Mouse (Mus musculus) cerebellum, postnatal 10 days (tissue): ENCODE measurements at regions not wholly inside any gene's neighbourhood (a gene's known extent, or its start where the extent isn't known, plus 50 kb on each side); places are given as distances from the start of the nearest gene placed in this dataset.
"Not testable (repeated sequence)": the region's sequence is repeated elsewhere in the genome, so short reads cannot be mapped to it uniquely, and the experiment has no call there.

Experiments
- DNase-seq, 2 experiments: peaks; one replicate each; pipeline ENCODE4 v3.0.0; 2021; ENCODE audit warnings: mixed read lengths in 2 of 2

- DNase-seq, result no peak
Observed at GRCm38 (mm10) chr2:15273446-15273845, 218.6 kb upstream of the Nsun6 start.

GRCm38 (mm10) chr2:15260486-15261165, 205.8 kb upstream of the Nsun6 start:
- DNase-seq, result peak; percentile 24 to 56

- not testable (repeated sequence) for DNase-seq
Observed at GRCm38 (mm10) chr2:15242276-15242675, 187.4 kb upstream of the Nsun6 start.

GRCm38 (mm10) chr2:15221910-15222309, 167.0 kb upstream of the Nsun6 start:
- peak; percentile 2 for DNase-seq

- DNase-seq, result no peak
Observed at GRCm38 (mm10) chr2:15188091-15188490, 133.2 kb upstream of the Nsun6 start.

- no peak for DNase-seq
Observed at GRCm38 (mm10) chr2:15181000-15181399, 126.1 kb upstream of the Nsun6 start.

- no peak for DNase-seq
Observed at GRCm38 (mm10) chr2:15166435-15167024, 111.7 kb upstream of the Nsun6 start.

- no peak for DNase-seq
Observed at GRCm38 (mm10) chr2:15165830-15166229, 111.0 kb upstream of the Nsun6 start.

- no peak for DNase-seq
Observed at GRCm38 (mm10) chr2:15163732-15164418, 109.0 kb upstream of the Nsun6 start.

GRCm38 (mm10) chr2:15161831-15162230, 107.0 kb upstream of the Nsun6 start:
- no peak for DNase-seq

GRCm38 (mm10) chr2:15157622-15158021, 102.8 kb upstream of the Nsun6 start:
- DNase-seq, result no peak

- DNase-seq, result no peak
Observed at GRCm38 (mm10) chr2:15150823-15151222, 96.0 kb upstream of the Nsun6 start.

- DNase-seq, result no peak
Observed at GRCm38 (mm10) chr2:15148381-15148780, 93.5 kb upstream of the Nsun6 start.

GRCm38 (mm10) chr2:15146986-15147385, 92.1 kb upstream of the Nsun6 start:
- DNase-seq, result no peak

- no peak for DNase-seq
Observed at GRCm38 (mm10) chr2:15146414-15146813, 91.5 kb upstream of the Nsun6 start.

- no peak for DNase-seq
Observed at GRCm38 (mm10) chr2:15144781-15145180, 89.9 kb upstream of the Nsun6 start.

- no peak for DNase-seq
Observed at GRCm38 (mm10) chr2:15139877-15140276, 85.0 kb upstream of the Nsun6 start.
